8 mouse cellular contexts compared by ENCODE assay signal in the genomic region with DNA sequence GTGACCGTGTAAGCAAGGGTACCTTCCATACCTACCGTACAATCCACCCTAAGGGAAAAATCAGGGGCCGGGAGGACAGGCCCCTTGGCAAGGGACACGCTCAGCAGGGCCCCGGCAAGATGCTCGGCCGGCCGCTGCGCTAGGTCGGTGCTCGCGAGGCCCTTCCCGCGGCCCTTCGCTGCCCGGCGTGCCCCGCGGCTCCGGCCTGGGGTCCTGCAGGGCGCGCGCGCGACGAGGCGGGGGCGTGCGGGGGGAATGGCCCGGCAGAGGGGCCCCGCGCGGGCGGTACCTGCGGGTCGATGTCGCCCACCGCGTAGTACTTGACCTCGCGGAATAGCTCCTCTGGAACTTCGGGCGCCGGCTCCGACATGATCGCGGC. TPM values are rescaled to one million over a fixed set of nuclear protein-coding genes. Genes with fewer than 3 reads are reported as not detected.
A peak's percentile ranks its signal among the peaks of the same experiment; 100 is the strongest.
DNase-seq lines count a peak whose midpoint lies in the region; ATAC-seq and TF ChIP-seq lines count a peak whose summit lies in the region.

No protein-coding gene starts in this region.

- no peaks in the 10 kb centered on the region for H3K9me3 ChIP-seq in hindbrain, embryonic 12.5 days (replicated peaks)

- no peak for DNase-seq in Patski (ENCODE audit: low read depth, low spot score)
- peak; percentile 50 for DNase-seq in brain, embryonic 18.5 days (ENCODE audit: low read depth, low spot score)
- DNase-seq in frontal cortex, postnatal 36 days (ENCODE audit: low spot score in 2 of 2) = peak; percentile 52 to 61
- peak; percentile 69 to 79 for DNase-seq in layer of hippocampus, postnatal 36 days
- peak; percentile 89 to 95 for DNase-seq in lung, postnatal 4 days
- DNase-seq in right cerebral cortex, postnatal 10 days (ENCODE audit: low spot score in 2 of 2) = peak; percentile 84 to 85

- in situ Hi-C loops in Patski (cut with MboI; ENCODE audit: low pct_unique_long_range_greater_than_20kb) = loop anchor here (10.0 kb wide), 1 partner anchor 284 kb away; a partner anchor contains a TSS

- CTCF ChIA-PET in Patski (lab: Charles Lee) = interaction anchor here (0.9 kb wide), 2 partner anchors 8 to 45 kb away, joined by 3 read pairs; no protein-coding TSS in a partner anchor

- peak overlapping the region; percentile 87 for H3K9ac ChIP-seq in hindbrain, embryonic 12.5 days

- ATAC-seq in Patski = peak; percentile 68
- peak; percentile 82 for ATAC-seq in hindbrain, embryonic 12.5 days (ENCODE audit: low FRiP score)
- no peak for ATAC-seq in erythroid progenitor cell, adult 5-6 weeks (replicated peaks; ENCODE audit: low FRiP score, poor library complexity, severe bottlenecking)

- TF ChIP-seq CTCF in Patski (IDR thresholded peaks at IDR 0.05) = no peak

- 0% methylated on average over 40 of the region's 47 CpGs for WGBS in hindbrain, embryonic 12.5 days

- POLR2A ChIA-PET in Patski (lab: Charles Lee) = interaction anchor here (1.2 to 1.3 kb wide), 2 partner anchors 18 to 281 kb away, joined by 3 to 4 read pairs; a partner anchor contains a TSS

- peak overlapping the region; percentile 71 for H3K4me2 ChIP-seq in hindbrain, embryonic 12.5 days (replicated peaks)

- peak overlapping the region; percentile 77 for H3K4me3 ChIP-seq in hindbrain, embryonic 12.5 days

- H3K27ac ChIP-seq in hindbrain, embryonic 12.5 days = peak overlapping the region; percentile 95

- H3K27me3 ChIP-seq in Patski = peaks cover 5% of the 10 kb centered on the region
- no peaks in the 10 kb centered on the region for H3K27me3 ChIP-seq in hindbrain, embryonic 12.5 days

- H3K36me3 ChIP-seq in hindbrain, embryonic 12.5 days = peaks cover 22% of the 10 kb centered on the region

- peaks cover 25% of the 10 kb centered on the region for H3K4me1 ChIP-seq in hindbrain, embryonic 12.5 days

RNA-seq across cellular contexts. Expression of a gene that starts 0.6 kb away (rescaled TPM):
- polyA plus RNA-seq in Patski (2021) = 31.9 TPM
- 39.1 and 42.2 TPM in 2 replicates for polyA plus RNA-seq in hindbrain, embryonic 12.5 days (2016; fragmentation: Nextera tagmentation; extraction: Ambion mirVana)
- total RNA-seq in layer of hippocampus, postnatal 36 days (2021) = 10 to 100 TPM; 54.2 to 55.1 TPM
- total RNA-seq in erythroid progenitor cell, adult 5-6 weeks (2015; ENCODE audit: low replicate concordance) = 58.7 and 91.8 TPM in 2 replicates
- 91.3 and 107 TPM in 2 replicates for total RNA-seq in erythroid progenitor cell, adult 5-6 weeks (2017; ENCODE audit: low replicate concordance)

RNA-seq across cellular contexts. Expression of a gene that starts 51.0 kb away (rescaled TPM):
- polyA plus RNA-seq in Patski (2021) = not detected
- 0.10 and 0.22 TPM in 2 replicates for polyA plus RNA-seq in hindbrain, embryonic 12.5 days (2016; fragmentation: Nextera tagmentation; extraction: Ambion mirVana)
- total RNA-seq in layer of hippocampus, postnatal 36 days (2021) = 1 to 10 TPM; 7.2 to 7.9 TPM
- total RNA-seq in erythroid progenitor cell, adult 5-6 weeks (2015; ENCODE audit: low replicate concordance) = not detected in 2 replicates
- total RNA-seq in erythroid progenitor cell, adult 5-6 weeks (2017; ENCODE audit: low replicate concordance) = not detected in 2 replicates

Comparison
In these comparisons a context has a peak if more than half of its experiments do, and no peak if none do; other contexts are left out.
1. RNA of a gene that starts 51.0 kb away (total RNA-seq): 7.2 to 7.9 TPM in layer of hippocampus, postnatal 36 days; not detected in erythroid progenitor cell, adult 5-6 weeks; every median in the first group is over 4 times any median in the second.